Mouse (Mus musculus): Measurements from ENCODE around the gene Tmem11.

DNA sequence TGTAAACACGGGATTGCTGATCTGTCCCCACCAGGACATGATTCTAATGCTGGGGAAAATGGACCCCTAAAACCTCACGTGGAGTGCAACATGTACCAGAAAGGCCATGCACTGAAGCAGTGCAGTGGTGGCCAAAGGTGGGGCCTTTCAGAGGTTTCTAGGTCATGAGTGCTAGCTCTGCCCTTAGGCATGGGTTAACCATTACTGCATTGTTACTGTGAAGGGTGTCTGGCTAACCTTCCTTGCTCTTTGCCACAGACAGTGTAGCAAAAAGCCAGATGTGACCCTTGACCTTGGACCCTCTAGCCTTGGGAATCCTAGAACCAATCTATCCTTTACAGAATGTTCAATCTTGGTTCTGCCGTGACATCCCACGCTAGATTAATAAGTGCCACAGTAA lies 23.4 kb upstream of the Tmem11 start:
- TF ChIP-seq CTCF (IDR thresholded peaks at IDR 0.05; ENCODE audit: extremely low read depth, insufficient read depth, low read length) (no peak), POLR2A (IDR thresholded peaks at IDR 0.05; ENCODE audit: extremely low read depth, insufficient read depth, low read length) (no peak)

Measured in cortical plate, adult 2 months (tissue).